Mouse (Mus musculus) limb, embryonic 15.5 days (tissue): ENCODE results near the gene Muc15. TPM values are rescaled to one million over a fixed set of nuclear protein-coding genes. Genes with fewer than 3 reads are reported as not detected.

ENCODE experiments used
- polyA plus RNA-seq: library from polyadenylated mRNA; unstranded; fragments of >200 nt; fragmentation: Nextera tagmentation; extraction: Ambion mirVana; gene quantifications from 2 replicates; pipeline ENCODE4 v1.2.1, GENCODE M21; 2015

Muc15 gene
- polyA plus RNA-seq, 1 experiment from 2014 or later: 12.8 TPM

Other genes starting within 250 kb of the Muc15 start
- gene Slc5a12, start 124.0 kb upstream of the Muc15 start, polyA plus RNA-seq: not detected in 2 replicates
- gene Ano3, start 229.6 kb downstream of the Muc15 start, polyA plus RNA-seq: 0.08 and 0.12 TPM in 2 replicates